In genomic region chr3:35402666-35403065, GRCm38 (mm10) we compare ENCODE assay signal across 14 mouse cellular contexts.
"Had no signal": no experiment of that assay in that cellular context is flagged by ENCODE, and none has a peak within 500 bp of the region (broad histone marks: within the 10 kb centered on the region; RNA-seq: fewer than 3 reads in every experiment).

No protein-coding gene starts in this region.

- H3K4me2 ChIP-seq: limb, embryonic 15.5 days; liver, embryonic 12.5 days; lung, embryonic 14.5 days had no signal

- H3K4me1 ChIP-seq: liver, embryonic 12.5 days had no signal

- H3K9me3 ChIP-seq: limb, embryonic 15.5 days; liver, embryonic 12.5 days had no signal

- DNase-seq: kidney, adult 9 months; kidney, postnatal 36 days; layer of hippocampus, adult 9-11 months; layer of hippocampus, postnatal 36 days; lung, embryonic 14.5 days; lung, postnatal 10 days; lung, postnatal 4 days; midbrain, embryonic 14.5 days; right cerebral cortex, adult 18-20 months; right cerebral cortex, postnatal 25 days; thymus, postnatal 36 days had no signal

- H3K9ac ChIP-seq: limb, embryonic 15.5 days; liver, embryonic 12.5 days; lung, embryonic 14.5 days had no signal

- ATAC-seq: liver, embryonic 12.5 days had no signal

- H3K27ac ChIP-seq: kidney, postnatal 0 days; limb, embryonic 15.5 days; liver, embryonic 12.5 days had no signal

- H3K27me3 ChIP-seq: limb, embryonic 15.5 days; liver, embryonic 12.5 days had no signal

- H3K36me3 ChIP-seq: limb, embryonic 15.5 days; liver, embryonic 12.5 days had no signal

- H3K4me3 ChIP-seq: limb, embryonic 15.5 days; liver, embryonic 12.5 days had no signal
